Mouse (Mus musculus) midbrain, embryonic 16.5 days (tissue): ENCODE data around the gene Mtor. TPM values are rescaled to one million over a fixed set of nuclear protein-coding genes. Genes with fewer than 3 reads are reported as not detected.

ENCODE experiments used
- ATAC-seq: fragments of 200-750 bp; cut with Nextera tagmentation; 2 replicates; pipeline ENCODE4 v1.8.0; 2017; ENCODE audit warnings: moderate TSS enrichment
- H3K27ac ChIP-seq: fragments of 300-500 bp; sonication (generic); 2 replicates; pipeline ENCODE4 v1.5.1; 2014; ENCODE audit warnings: mild to moderate bottlenecking, low read length, mixed read lengths
- H3K27me3 ChIP-seq: fragments of 300-500 bp; sonication (generic); 2 replicates; pipeline ENCODE4 v1.6.1; 2014; ENCODE audit warnings: low read depth, low read length, mixed read lengths; ENCODE audit not compliant: control insufficient read depth, insufficient read depth
- H3K36me3 ChIP-seq: fragments of 300-500 bp; sonication (generic); 2 replicates; pipeline ENCODE4 v1.6.1; 2014; ENCODE audit warnings: mild to moderate bottlenecking, low read length, moderate library complexity, mixed read lengths; ENCODE audit not compliant: control insufficient read depth, insufficient read depth
- H3K4me1 ChIP-seq: fragments of 300-500 bp; sonication (generic); 2 replicates; pipeline ENCODE4 v1.6.1; 2014; ENCODE audit warnings: mild to moderate bottlenecking, low read length, mixed read lengths; ENCODE audit not compliant: control insufficient read depth, insufficient read depth
- H3K4me2 ChIP-seq: fragments of 300-500 bp; sonication (generic); 2 replicates; pipeline ENCODE4 v1.6.1; 2014; ENCODE audit warnings: mild to moderate bottlenecking, low read length, mixed read lengths
- H3K4me3 ChIP-seq: fragments of 300-500 bp; sonication (generic); 2 replicates; pipeline ENCODE4 v1.5.1; 2014; ENCODE audit warnings: low read depth, mild to moderate bottlenecking, low read length, moderate library complexity, mixed read lengths
- H3K9ac ChIP-seq: fragments of 300-500 bp; sonication (generic); 2 replicates; pipeline ENCODE4 v1.6.1; 2014; ENCODE audit warnings: low read depth, low read length, mixed read lengths
- H3K9me3 ChIP-seq: fragments of 300-500 bp; sonication (generic); replicated peaks from 2 replicates; pipeline ENCODE4 v1.6.1; 2014; ENCODE audit warnings: mild to moderate bottlenecking, low read length, mixed read lengths; ENCODE audit not compliant: control insufficient read depth, poor library complexity, severe bottlenecking
- WGBS: fragments of 180-500 bp; shearing (Covaris S2); extraction: QIAGEN DNeasy Blood & Tissue Kit; methylation state at CpG from one replicate; pipeline ENCODE4 v1.1.7; 2014; 5-methylcytosine and 5-hydroxymethylcytosine counted together
- polyA plus RNA-seq: library from polyadenylated mRNA; unstranded; fragments of >200 nt; fragmentation: Nextera tagmentation; extraction: Ambion mirVana; gene quantifications from 2 replicates; pipeline ENCODE4 v1.2.1, GENCODE M21; 2015

The Mtor gene
- polyA plus RNA-seq, 1 experiment from 2014 or later = 23.0 TPM

GRCm38 (mm10) chr4:148469487-148470252 lies 21.3 kb downstream of the Mtor start:
- no peak for ATAC-seq
- WGBS = 88% methylated on average over 11 of the region's 11 CpGs
- H3K27ac ChIP-seq = no peak overlapping the region
- no peaks in the 10 kb centered on the region for H3K9me3 ChIP-seq
- no peaks in the 10 kb centered on the region for H3K4me1 ChIP-seq
- H3K4me2 ChIP-seq = no peak overlapping the region
- H3K36me3 ChIP-seq = peaks cover 77% of the 10 kb centered on the region
- H3K9ac ChIP-seq = no peak overlapping the region
- no peaks in the 10 kb centered on the region for H3K27me3 ChIP-seq
- H3K4me3 ChIP-seq = no peak overlapping the region

GRCm38 (mm10) chr4:148471363-148471806 lies 23.0 kb downstream of the Mtor start:
- Histone ChIP-seq H3K27ac (no peak overlapping the region), H3K27me3 (no peaks in the 10 kb centered on the region), H3K4me3 (no peak overlapping the region), H3K4me1 (no peaks in the 10 kb centered on the region), H3K9me3 (no peaks in the 10 kb centered on the region), H3K36me3 (peaks cover 73% of the 10 kb centered on the region), H3K4me2 (no peak overlapping the region), H3K9ac (no peak overlapping the region)
- ATAC-seq = no peak
- 78% methylated on average over 10 of the region's 10 CpGs for WGBS

GRCm38 (mm10) chr4:148472436-148473174 lies 24.2 kb downstream of the Mtor start:
- 94% methylated on average over 8 of the region's 8 CpGs for WGBS
- H3K9ac ChIP-seq = no peak overlapping the region
- ATAC-seq = no peak
- H3K4me1 ChIP-seq = no peaks in the 10 kb centered on the region
- no peaks in the 10 kb centered on the region for H3K9me3 ChIP-seq
- no peak overlapping the region for H3K4me3 ChIP-seq
- H3K27ac ChIP-seq = no peak overlapping the region
- H3K36me3 ChIP-seq = peaks cover 66% of the 10 kb centered on the region
- H3K27me3 ChIP-seq = no peaks in the 10 kb centered on the region
- H3K4me2 ChIP-seq = no peak overlapping the region

GRCm38 (mm10) chr4:148473496-148473895 lies 25.1 kb downstream of the Mtor start:
- WGBS = 90% methylated on average over 5 of the region's 5 CpGs
- Histone ChIP-seq H3K27ac (no peak overlapping the region), H3K9ac (no peak overlapping the region), H3K27me3 (no peaks in the 10 kb centered on the region), H3K36me3 (peaks cover 57% of the 10 kb centered on the region), H3K4me2 (no peak overlapping the region), H3K4me3 (no peak overlapping the region), H3K9me3 (no peaks in the 10 kb centered on the region), H3K4me1 (no peaks in the 10 kb centered on the region)
- no peak for ATAC-seq

- no peak overlapping the region for H3K4me2 ChIP-seq
- WGBS = 94% methylated on average over 2 of the region's 2 CpGs
Observed at GRCm38 (mm10) chr4:148480245-148480644, 31.8 kb downstream of the Mtor start.

GRCm38 (mm10) chr4:148481557-148482168 lies 33.3 kb downstream of the Mtor start:
- H3K4me1 ChIP-seq = no peaks in the 10 kb centered on the region
- H3K27me3 ChIP-seq = no peaks in the 10 kb centered on the region
- H3K36me3 ChIP-seq = peaks cover 53% of the 10 kb centered on the region
- H3K4me2 ChIP-seq = no peak overlapping the region
- H3K9me3 ChIP-seq = no peaks in the 10 kb centered on the region
- no peak overlapping the region for H3K9ac ChIP-seq
- whole genome bisulfite sequencing = 54% methylated on average over 2 of the region's 2 CpGs
- H3K4me3 ChIP-seq = no peak overlapping the region
- H3K27ac ChIP-seq = no peak overlapping the region
- peak; percentile 76 for ATAC-seq

More at GRCm38 (mm10) chr4:148480245-148480644, 31.8 kb downstream of the Mtor start:
- Histone ChIP-seq H3K9ac (no peak overlapping the region), H3K36me3 (peaks cover 54% of the 10 kb centered on the region), H3K27ac (no peak overlapping the region), H3K4me3 (no peak overlapping the region), H3K9me3 (no peaks in the 10 kb centered on the region), H3K4me1 (no peaks in the 10 kb centered on the region), H3K27me3 (no peaks in the 10 kb centered on the region)
- no peak for ATAC-seq

- peaks cover 62% of the 10 kb centered on the region for H3K36me3 ChIP-seq
- ATAC-seq = no peak
- H3K4me3 ChIP-seq = no peak overlapping the region
- WGBS = 97% methylated on average over 12 of the region's 12 CpGs
- H3K4me1 ChIP-seq = no peaks in the 10 kb centered on the region
- H3K9ac ChIP-seq = no peak overlapping the region
- no peak overlapping the region for H3K27ac ChIP-seq
- no peak overlapping the region for H3K4me2 ChIP-seq
- no peaks in the 10 kb centered on the region for H3K27me3 ChIP-seq
- H3K9me3 ChIP-seq = no peaks in the 10 kb centered on the region
Observed at GRCm38 (mm10) chr4:148484511-148484910, 36.1 kb downstream of the Mtor start.

GRCm38 (mm10) chr4:148487841-148488240 lies 39.4 kb downstream of the Mtor start:
- no peak for ATAC-seq
- WGBS = 81% methylated on average over 2 of the region's 2 CpGs
- Histone ChIP-seq H3K36me3 (peaks cover 60% of the 10 kb centered on the region), H3K4me3 (no peak overlapping the region), H3K9me3 (no peaks in the 10 kb centered on the region), H3K4me1 (no peaks in the 10 kb centered on the region), H3K27me3 (no peaks in the 10 kb centered on the region), H3K27ac (no peak overlapping the region), H3K4me2 (no peak overlapping the region), H3K9ac (no peak overlapping the region)

- Histone ChIP-seq H3K36me3 (peaks cover 43% of the 10 kb centered on the region), H3K9ac (no peak overlapping the region)
Observed at GRCm38 (mm10) chr4:148490502-148490901, 42.1 kb downstream of the Mtor start.

More at GRCm38 (mm10) chr4:148490502-148490901, 42.1 kb downstream of the Mtor start:
- Histone ChIP-seq H3K9me3 (no peaks in the 10 kb centered on the region), H3K27ac (no peak overlapping the region), H3K4me2 (no peak overlapping the region), H3K27me3 (no peaks in the 10 kb centered on the region), H3K4me3 (no peak overlapping the region), H3K4me1 (no peaks in the 10 kb centered on the region)
- ATAC-seq = no peak
- WGBS = 78% methylated on average over 6 of the region's 6 CpGs
